Mouse (Mus musculus) brain, embryonic 18.5 days (tissue): ENCODE data around the gene Smg1.

Source experiments
- DNase-seq: peaks from one replicate; pipeline ENCODE4 v3.0.0-alpha.2; 2012; ENCODE audit warnings: low read depth, low spot score

The Smg1 gene

GRCm38 (mm10) chr7:118243453-118244385, at the start of gene Smg1:
Smg1 (minus strand) TSS chr7:118243670.
- DNase-seq: peak; percentile 90

GRCm38 (mm10) chr7:118283186-118283585, 39.7 kb upstream of the Smg1 start:
- DNase-seq: no peak

- no peak for DNase-seq
Measured at GRCm38 (mm10) chr7:118282543-118282942, 39.1 kb upstream of the Smg1 start.

- DNase-seq: no peak
Measured at GRCm38 (mm10) chr7:118279521-118279920, 36.1 kb upstream of the Smg1 start.

- no peak for DNase-seq
Measured at GRCm38 (mm10) chr7:118277335-118277910, 34.0 kb upstream of the Smg1 start.

DNA sequence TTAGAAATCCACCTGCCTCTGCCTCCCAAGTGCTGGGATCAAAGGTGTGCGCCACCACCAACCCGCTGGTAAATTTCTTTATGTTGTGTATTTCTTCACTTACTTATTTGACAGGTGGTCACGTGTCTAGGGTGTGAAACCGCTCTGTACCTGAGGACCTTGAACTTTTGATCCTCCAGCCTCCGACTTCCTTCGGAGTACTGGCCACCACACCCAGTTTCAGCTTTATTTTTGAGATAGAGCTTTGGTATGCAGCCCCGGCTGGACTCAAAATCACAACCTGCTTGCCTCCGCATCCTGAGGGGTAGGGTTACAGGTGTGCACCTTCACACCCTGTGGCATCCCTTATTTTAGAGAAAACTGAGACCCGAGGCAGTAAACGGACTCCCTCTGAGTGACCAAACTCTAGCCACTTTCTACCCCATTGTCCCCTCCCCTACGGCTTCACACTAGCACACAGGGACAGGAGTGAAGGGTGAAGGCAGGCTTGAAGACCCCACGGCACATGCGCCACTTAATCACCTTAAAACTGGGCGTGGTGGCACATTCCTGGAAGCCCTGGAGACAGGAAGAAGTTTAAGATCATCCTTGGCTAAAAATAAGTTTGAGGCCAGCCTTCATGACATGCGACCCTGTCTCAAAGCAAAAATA, 33.3 kb upstream of the Smg1 start:
- DNase-seq: no peak

- DNase-seq: no peak
Measured at GRCm38 (mm10) chr7:118275265-118275664, 31.8 kb upstream of the Smg1 start.

DNA sequence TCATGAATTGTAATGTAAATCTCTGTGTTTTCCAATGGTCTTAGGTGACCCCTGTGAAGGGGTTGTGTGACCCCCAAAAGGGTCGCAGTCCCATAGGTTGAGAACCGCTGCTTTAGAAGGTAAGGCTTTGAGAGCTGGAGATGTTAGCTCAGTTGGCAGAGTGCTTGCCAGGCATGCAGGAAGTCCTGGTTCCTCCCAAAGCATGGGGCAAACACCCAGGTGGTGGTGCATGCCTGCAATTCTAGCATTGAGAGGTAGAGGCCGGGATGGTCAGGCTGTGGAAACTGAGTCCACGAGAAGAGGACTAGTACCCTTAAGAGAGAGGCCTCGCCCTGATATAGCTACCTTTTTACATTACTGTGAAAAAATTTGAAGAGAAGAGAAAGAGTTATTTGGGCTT, 31.4 kb upstream of the Smg1 start:
- no peak for DNase-seq

- DNase-seq: no peak
Measured at GRCm38 (mm10) chr7:118274169-118274568, 30.7 kb upstream of the Smg1 start.

DNA sequence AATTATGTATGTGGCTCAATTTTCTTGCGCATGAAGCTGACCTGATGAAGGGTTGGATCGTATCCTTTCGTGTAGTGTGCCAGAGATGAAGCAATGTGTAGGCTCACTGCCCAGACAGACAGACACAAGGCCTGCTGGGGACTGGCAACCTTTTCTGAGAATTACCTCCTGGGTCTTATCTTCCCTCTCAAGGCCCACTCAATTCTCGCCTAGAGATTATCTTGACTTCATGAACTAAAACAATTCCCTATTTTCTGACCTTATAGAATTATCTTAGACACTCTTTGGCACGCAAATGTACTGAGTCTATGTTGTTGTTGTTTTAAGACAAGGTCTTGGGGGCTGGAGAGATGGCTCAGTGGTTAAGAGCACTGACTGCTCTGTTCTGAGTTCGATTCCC, 22.6 kb upstream of the Smg1 start:
- DNase-seq: no peak

DNA sequence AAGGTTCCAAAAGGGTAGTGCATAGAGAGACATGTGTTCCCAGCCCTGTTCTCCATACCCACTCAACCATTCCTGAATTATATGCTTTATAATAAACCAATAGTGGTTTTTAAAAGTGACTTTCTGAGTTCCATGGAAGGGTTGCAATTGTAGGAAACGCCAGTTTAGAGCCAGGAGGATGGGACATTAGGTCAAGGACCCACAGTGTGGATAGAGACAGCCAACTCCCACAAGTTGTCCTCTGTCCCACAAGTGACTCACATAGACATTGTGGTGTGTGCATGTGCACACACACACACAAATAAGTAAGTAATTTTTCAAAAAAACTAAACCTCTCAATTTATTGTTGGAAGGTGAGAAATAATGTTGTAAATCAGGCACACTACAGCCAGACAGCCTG, 20.1 kb upstream of the Smg1 start:
- no peak for DNase-seq

DNA sequence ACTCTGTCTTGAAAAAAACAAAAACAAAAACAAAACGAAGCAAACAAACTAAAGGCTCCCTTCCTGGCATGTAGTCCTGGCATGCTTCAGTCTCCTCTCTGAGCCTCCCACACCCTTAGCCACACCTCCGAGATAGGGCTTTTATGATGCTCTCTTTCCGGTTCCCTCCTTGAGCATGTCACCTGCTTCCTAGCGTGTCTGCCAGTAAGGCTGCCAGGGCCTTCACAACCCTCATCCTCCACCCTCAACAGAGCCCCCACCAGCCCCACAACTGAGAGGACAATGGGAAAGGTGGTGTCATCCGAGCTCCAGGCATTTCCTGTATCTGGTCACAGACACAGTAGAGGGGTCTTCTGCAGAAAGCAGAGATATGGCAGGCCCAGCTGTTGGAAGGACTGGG, 18.9 kb upstream of the Smg1 start:
- DNase-seq: no peak

GRCm38 (mm10) chr7:118259676-118260305, 16.3 kb upstream of the Smg1 start:
- DNase-seq: no peak

DNA sequence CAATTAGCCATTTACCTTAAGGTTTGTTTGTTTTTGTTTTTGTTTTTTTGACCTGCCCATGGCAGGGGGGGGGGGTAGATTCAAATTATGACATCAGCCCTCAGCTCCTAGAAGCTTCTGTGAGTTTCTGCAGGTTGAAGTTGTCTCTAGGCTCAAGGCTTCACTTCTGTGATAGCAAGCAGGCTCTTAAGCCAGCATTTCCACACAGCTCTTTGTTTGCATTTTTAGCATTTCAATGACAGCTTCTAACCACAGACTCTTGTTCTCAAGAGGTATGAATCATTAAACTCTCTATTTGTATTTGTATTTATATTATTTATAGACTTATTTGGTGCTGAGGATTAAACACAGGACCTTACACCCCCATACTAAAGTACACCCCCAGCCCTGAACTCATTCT, 15.0 kb upstream of the Smg1 start:
- DNase-seq: no peak

GRCm38 (mm10) chr7:118256740-118257139, 13.3 kb upstream of the Smg1 start:
- DNase-seq: no peak

GRCm38 (mm10) chr7:118254460-118254859, 11.0 kb upstream of the Smg1 start:
- no peak for DNase-seq

- no peak for DNase-seq
Measured at GRCm38 (mm10) chr7:118254015-118254414, 10.5 kb upstream of the Smg1 start.

DNA sequence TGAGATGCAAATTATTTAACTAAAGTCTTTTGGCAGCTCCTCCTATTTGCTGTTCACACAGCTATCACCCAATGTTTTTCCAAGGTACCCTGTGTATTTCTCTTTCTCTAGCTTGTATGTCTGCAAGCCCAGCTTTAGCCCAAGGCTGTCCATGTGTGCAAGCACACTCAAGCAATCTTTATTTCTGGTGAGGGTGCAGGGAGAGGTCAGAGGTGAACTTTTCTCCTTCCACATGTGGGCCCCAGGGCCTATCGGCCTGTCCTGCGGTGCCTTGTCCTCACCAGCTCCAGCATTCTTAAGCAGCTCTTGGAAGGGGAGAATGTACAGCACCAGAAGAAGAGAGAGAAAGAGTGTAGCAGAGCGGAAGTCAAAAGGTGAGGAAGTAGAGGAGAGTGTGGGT, 9.5 kb upstream of the Smg1 start:
- DNase-seq: no peak

DNA sequence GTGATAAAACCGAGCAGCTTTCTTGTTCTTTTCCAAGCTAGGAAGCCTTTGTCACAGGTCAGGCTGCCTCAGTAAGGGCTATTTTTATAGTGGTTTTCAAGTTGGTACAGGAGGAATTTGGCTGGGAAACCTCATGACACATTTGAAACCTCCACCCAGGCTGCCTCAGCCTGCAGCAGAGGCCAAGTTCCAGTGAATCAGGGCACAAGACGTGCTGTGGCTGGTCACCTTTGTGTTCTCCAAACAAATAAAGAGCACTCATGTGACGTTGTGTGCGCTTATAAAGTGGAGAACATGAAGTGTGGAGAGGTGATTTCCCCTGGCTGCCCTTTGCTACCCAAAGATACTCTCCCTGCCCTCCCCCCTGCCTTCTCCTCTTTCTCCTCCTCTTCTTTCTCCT, 8.9 kb upstream of the Smg1 start:
- no peak for DNase-seq

DNA sequence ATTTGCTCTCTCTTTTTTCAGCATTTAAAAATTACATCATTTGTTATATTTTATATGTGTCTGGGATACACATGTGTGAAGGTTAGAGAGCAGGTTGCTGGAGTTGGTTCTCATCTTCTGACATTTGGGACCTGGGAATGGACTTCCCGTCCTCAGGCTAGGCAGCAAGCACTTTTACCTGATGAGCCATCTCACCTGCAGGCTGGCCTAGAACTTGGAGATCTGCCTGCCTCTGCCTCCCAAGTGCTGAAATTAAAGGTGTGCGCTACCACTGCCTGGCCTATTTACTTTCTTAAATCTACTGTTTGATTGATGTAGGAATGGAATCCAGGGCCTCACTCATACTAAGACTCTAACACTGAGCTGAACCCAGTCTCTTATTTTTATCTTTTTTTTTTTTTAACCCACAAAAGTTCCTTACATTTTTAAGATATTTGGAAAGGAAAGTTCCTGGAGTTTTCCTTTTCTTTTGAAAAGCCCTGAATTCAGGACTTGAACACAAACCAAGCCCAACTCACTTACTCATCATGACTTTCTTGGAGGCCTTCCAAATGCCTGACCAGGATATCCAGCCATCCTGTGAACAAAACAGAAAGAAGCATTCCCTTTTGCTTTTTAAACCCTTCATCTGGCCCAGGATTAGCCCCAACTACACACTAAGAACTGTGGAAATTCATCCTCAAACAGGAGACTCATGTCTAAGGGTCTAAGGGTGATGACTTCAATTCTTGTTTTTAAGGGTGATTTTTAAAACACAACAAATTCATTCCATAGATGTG, 8.1 kb upstream of the Smg1 start:
- DNase-seq: no peak

- DNase-seq: no peak
Measured at GRCm38 (mm10) chr7:118250482-118251160, 7.2 kb upstream of the Smg1 start.
